Mouse (Mus musculus) myocyte (in vitro differentiated cells): ENCODE data around the gene Acoxl. TPM values are rescaled to one million over a fixed set of nuclear protein-coding genes. Genes with fewer than 3 reads are reported as not detected.

ENCODE experiments used
- H3K27me3 ChIP-seq: one replicate; pipeline ENCODE4 v1.6.1; 2011; ENCODE audit not compliant: control insufficient read depth, insufficient read depth, insufficient read length
- H3K36me3 ChIP-seq: one replicate; pipeline ENCODE4 v1.6.1; 2011; ENCODE audit not compliant: control insufficient read depth, insufficient read depth
- H3K4me2 ChIP-seq: one replicate; pipeline ENCODE4 v1.6.1; 2011; ENCODE audit warnings: low read depth, control low read depth
- H3K4me3 ChIP-seq: one replicate; pipeline ENCODE4 v1.5.1; 2011; ENCODE audit warnings: mild to moderate bottlenecking, control low read depth, moderate library complexity
- H3K79me2 ChIP-seq: one replicate; pipeline ENCODE4 v1.6.1; 2011; ENCODE audit not compliant: control insufficient read depth, insufficient read depth
- H3ac ChIP-seq: one replicate; pipeline ENCODE4 v1.6.1; 2011; ENCODE audit not compliant: control insufficient read depth, insufficient read length
- CEBPB ChIP-seq: IDR thresholded peaks from 2 replicates; pipeline ENCODE4 v1.6.1; 2011; ENCODE audit warnings: mild to moderate bottlenecking, moderate library complexity; ENCODE audit not compliant: poor library complexity, insufficient read depth, severe bottlenecking
- E2F4 ChIP-seq: IDR thresholded peaks from one replicate; pipeline ENCODE4 v1.6.1; 2011; ENCODE audit warnings: mild to moderate bottlenecking, control low read depth, moderate library complexity; ENCODE audit not compliant: insufficient read depth
- MAX ChIP-seq: IDR thresholded peaks from one replicate; pipeline ENCODE4 v1.6.1; 2011; ENCODE audit warnings: low read depth, mild to moderate bottlenecking, control low read depth
- MYOD1 ChIP-seq, 3 experiments: IDR thresholded peaks; one replicate each; pipeline ENCODE4 v1.6.1; 2011; ENCODE audit warnings: control low read depth in 2 of 3, low read depth in 2 of 3, mild to moderate bottlenecking in 2 of 3, moderate library complexity in 1 of 3; ENCODE audit not compliant: insufficient read length in 2 of 3, control insufficient read depth in 1 of 3
- MYOG ChIP-seq, 3 experiments: IDR thresholded peaks; one replicate each; pipeline ENCODE4 v1.6.1; 2011; ENCODE audit warnings: control low read depth in 2 of 3, low read depth in 2 of 3, mild to moderate bottlenecking in 2 of 3; ENCODE audit not compliant: insufficient read length in 2 of 3, control insufficient read depth in 1 of 3, insufficient read depth in 1 of 3
- POLR2A ChIP-seq: IDR thresholded peaks from one replicate; pipeline ENCODE4 v1.6.1; 2011; ENCODE audit warnings: low read depth, mild to moderate bottlenecking, control low read depth, moderate library complexity; ENCODE audit not compliant: insufficient read length
- POLR2AphosphoS2 ChIP-seq: IDR thresholded peaks from one replicate; pipeline ENCODE4 v1.6.1; 2011; ENCODE audit warnings: low read depth, control low read depth; ENCODE audit not compliant: insufficient read length
- REST ChIP-seq: IDR thresholded peaks from one replicate; pipeline ENCODE4 v1.6.1; 2011; ENCODE audit warnings: mild to moderate bottlenecking, control low read depth, moderate library complexity; ENCODE audit not compliant: insufficient read depth, insufficient read length
- SRF ChIP-seq: IDR thresholded peaks from one replicate; pipeline ENCODE4 v1.6.1; 2011; ENCODE audit warnings: low read depth; ENCODE audit not compliant: control insufficient read depth, insufficient read length
- TCF12 ChIP-seq: IDR thresholded peaks from one replicate; pipeline ENCODE4 v1.6.1; 2011; ENCODE audit warnings: mild to moderate bottlenecking, control low read depth; ENCODE audit not compliant: poor library complexity, insufficient read depth, severe bottlenecking
- TCF3 ChIP-seq: IDR thresholded peaks from one replicate; pipeline ENCODE4 v1.6.1; 2011; ENCODE audit warnings: low read depth, control low read depth; ENCODE audit not compliant: insufficient read length
- USF1 ChIP-seq: IDR thresholded peaks from one replicate; pipeline ENCODE4 v1.6.1; 2011; ENCODE audit warnings: low read depth, mild to moderate bottlenecking, control low read depth, moderate library complexity
- polyA plus RNA-seq: library from polyadenylated mRNA; unstranded; fragments of >200 nt; fragmentation: generic; extraction: Trizol; gene quantifications from one replicate; pipeline ENCODE4 v1.2.1, GENCODE M21; 2012; ENCODE audit warnings: missing spikeins

The Acoxl gene
- polyA plus RNA-seq, 1 experiment, result 0.01 TPM

DNA sequence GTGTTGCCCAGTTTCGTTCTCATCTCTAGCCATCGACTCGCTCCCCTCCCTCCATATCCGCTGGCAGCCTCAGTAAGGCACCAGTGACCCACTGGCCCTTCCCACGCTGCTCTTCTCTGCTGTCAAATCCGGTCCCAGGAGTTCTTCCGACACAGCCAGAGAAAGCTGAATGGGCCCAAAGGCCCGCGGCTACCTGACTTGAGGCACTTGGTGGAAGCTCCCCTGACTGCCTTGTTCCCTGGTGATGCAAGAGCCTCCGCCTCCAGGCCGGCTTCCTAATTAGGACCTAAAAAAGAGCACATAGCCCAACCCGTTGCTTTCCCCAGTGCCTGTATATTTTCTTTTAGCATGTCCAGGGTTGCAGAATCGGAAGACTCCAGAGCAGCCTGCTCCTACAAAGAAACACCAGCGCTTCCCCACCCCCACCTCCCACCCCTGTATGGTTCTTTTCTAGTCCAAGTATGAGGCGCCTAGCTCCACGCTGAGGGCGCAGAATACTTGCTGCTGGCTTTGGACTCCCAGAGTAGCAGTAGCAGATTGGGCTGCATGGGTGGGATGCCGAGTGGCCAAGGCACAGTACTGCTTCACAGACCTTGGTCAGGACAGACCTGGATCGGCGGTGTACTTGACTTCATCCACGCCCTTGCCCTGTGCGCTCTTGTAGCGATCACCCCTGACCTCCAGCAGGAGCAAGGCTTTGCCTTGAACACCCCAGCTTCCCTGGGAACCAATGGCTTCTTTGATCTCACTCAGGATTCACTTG is 285.4 kb downstream of the Acoxl start:
- Histone ChIP-seq H3K36me3 (no peaks in the 10 kb centered on the region), H3K4me2 (no peak overlapping the region)
- TF ChIP-seq E2F4 (no peak), USF1 (no peak), CEBPB (no peak), SRF (no peak), POLR2AphosphoS2 (no peak), TCF3 (no peak), POLR2A (no peak), TCF12 (no peak), REST (no peak), MAX (no peak), MYOG (IDR thresholded peaks at IDR 0.05; ENCODE audit: control insufficient read depth in 1 of 3, insufficient read depth in 1 of 3, insufficient read length in 2 of 3, low read depth in 2 of 3) (no peak), MYOD1 (IDR thresholded peaks at IDR 0.05; ENCODE audit: control insufficient read depth in 1 of 3, insufficient read length in 2 of 3, low read depth in 2 of 3) (no peak)

DNA sequence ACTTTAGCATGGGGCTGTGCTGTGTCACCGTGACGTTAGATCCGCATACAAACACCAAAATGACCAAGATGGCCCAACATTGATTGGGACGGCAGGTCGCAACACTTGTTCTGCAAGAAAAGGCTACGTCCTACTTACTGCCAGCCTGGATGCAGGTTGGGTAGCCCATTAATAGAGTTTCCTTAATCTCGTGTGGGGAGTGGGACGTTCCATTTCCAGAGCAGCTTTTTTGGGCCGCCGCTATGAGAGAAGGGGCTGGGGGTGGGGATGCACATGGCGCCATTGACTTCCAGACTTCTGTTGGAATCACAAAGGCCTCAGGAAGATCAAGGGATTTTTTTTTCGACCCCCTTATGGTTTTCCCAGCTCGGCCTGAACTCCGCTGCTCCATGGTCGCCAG is 286.0 kb downstream of the Acoxl start:
- H3K27me3 ChIP-seq, result no peaks in the 10 kb centered on the region
- no peak overlapping the region for H3K4me2 ChIP-seq
- no peaks in the 10 kb centered on the region for H3K36me3 ChIP-seq
- no peaks in the 10 kb centered on the region for H3K79me2 ChIP-seq
- H3K4me3 ChIP-seq, result peak overlapping the region; percentile 75
- TF ChIP-seq POLR2AphosphoS2, result no peak
- no peak for TF ChIP-seq USF1
- TF ChIP-seq MYOG (IDR thresholded peaks at IDR 0.05; ENCODE audit: control insufficient read depth in 1 of 3, insufficient read depth in 1 of 3, insufficient read length in 2 of 3, low read depth in 2 of 3), result no peak
- TF ChIP-seq POLR2A, result no peak
- no peak for TF ChIP-seq TCF12
- TF ChIP-seq TCF3, result no peak
- no peak for TF ChIP-seq MYOD1 (IDR thresholded peaks at IDR 0.05; ENCODE audit: control insufficient read depth in 1 of 3, insufficient read length in 2 of 3, low read depth in 2 of 3)
- no peak for TF ChIP-seq E2F4
- no peak for TF ChIP-seq REST
- TF ChIP-seq CEBPB, result no peak
- TF ChIP-seq SRF, result no peak
- TF ChIP-seq MAX, result no peak
- no peak overlapping the region for H3ac ChIP-seq

More for the DNA sequence above, 285.4 kb downstream of the Acoxl start:
- no peaks in the 10 kb centered on the region for H3K27me3 ChIP-seq
- no peaks in the 10 kb centered on the region for H3K79me2 ChIP-seq
- no peak overlapping the region for H3ac ChIP-seq
- H3K4me3 ChIP-seq, result no peak overlapping the region

- H3K4me2 ChIP-seq, result peak within 1 kb of the TSS; percentile 99
- peak within 1 kb of the TSS; percentile 75 for H3K4me3 ChIP-seq
- TF ChIP-seq TCF3, result no peak
- TF ChIP-seq CEBPB, result no peak
- peak; percentile 97 for TF ChIP-seq POLR2A
- TF ChIP-seq TCF12, result no peak
- no peak for TF ChIP-seq MAX
- peak; percentile 34 for TF ChIP-seq REST
- no peak for TF ChIP-seq E2F4
- TF ChIP-seq SRF, result peak; percentile 42
- TF ChIP-seq USF1, result no peak
- peak in 2 of 3 experiments; percentile 74 to 92 for TF ChIP-seq MYOG (IDR thresholded peaks at IDR 0.05; ENCODE audit: control insufficient read depth in 1 of 3, insufficient read depth in 1 of 3, insufficient read length in 2 of 3, low read depth in 2 of 3)
- peak in 2 of 3 experiments; percentile 57 to 84 for TF ChIP-seq MYOD1 (IDR thresholded peaks at IDR 0.05; ENCODE audit: control insufficient read depth in 1 of 3, insufficient read length in 2 of 3, low read depth in 2 of 3)
- peak; percentile 98 for TF ChIP-seq POLR2AphosphoS2
- no peaks in the 10 kb centered on the region for H3K79me2 ChIP-seq
- H3K27me3 ChIP-seq, result no peaks in the 10 kb centered on the region
- no peaks in the 10 kb centered on the region for H3K36me3 ChIP-seq
- peak within 1 kb of the TSS; percentile 37 for H3ac ChIP-seq
Observed at GRCm38 (mm10) chr2:128125635-128126470, 287.2 kb downstream of the Acoxl start, which contains the start of gene Bcl2l11. TSS of gene Bcl2l11 (plus strand) at chr2:128126038.

DNA sequence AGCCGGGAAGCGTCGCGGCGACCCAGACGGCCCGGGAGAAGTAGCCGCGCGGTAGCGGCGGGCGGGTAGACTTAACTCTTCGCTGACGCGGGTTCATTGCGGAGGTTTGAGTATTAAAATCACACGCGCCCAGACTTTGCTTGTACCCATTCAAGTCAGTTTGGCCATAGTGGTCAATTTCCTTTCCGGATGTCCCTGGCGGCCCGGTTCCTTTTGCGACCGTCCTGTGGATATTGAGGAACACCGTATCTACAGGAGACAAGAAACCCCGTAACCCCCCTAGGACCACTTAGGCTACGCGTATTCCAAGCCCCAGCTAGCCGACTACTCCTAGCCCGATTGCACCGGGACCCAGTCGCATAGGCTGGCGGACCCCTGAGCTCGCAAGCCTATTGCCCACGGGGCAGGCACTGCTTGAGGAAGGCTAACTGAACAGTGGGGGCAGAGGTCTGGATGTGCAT is 287.9 kb downstream of the Acoxl start:
- Histone ChIP-seq H3K79me2 (no peaks in the 10 kb centered on the region), H3K4me2 (peak overlapping the region; percentile 99), H3K36me3 (no peaks in the 10 kb centered on the region), H3ac (peak overlapping the region; percentile 37), H3K27me3 (no peaks in the 10 kb centered on the region), H3K4me3 (peak overlapping the region; percentile 75)
- TF ChIP-seq MYOG (IDR thresholded peaks at IDR 0.05; ENCODE audit: control insufficient read depth in 1 of 3, insufficient read depth in 1 of 3, insufficient read length in 2 of 3, low read depth in 2 of 3) (no peak), CEBPB (no peak), USF1 (no peak), TCF3 (no peak), REST (no peak), POLR2AphosphoS2 (no peak), MYOD1 (IDR thresholded peaks at IDR 0.05; ENCODE audit: control insufficient read depth in 1 of 3, insufficient read length in 2 of 3, low read depth in 2 of 3) (no peak), SRF (no peak), MAX (no peak), TCF12 (no peak), E2F4 (no peak), POLR2A (no peak)
